Mouse (Mus musculus) B cell, adult 2 months (primary cell): ENCODE measurements around the gene Nccrp1.

ENCODE experiments used
- DNase-seq, 2 experiments: peaks; one replicate each; pipeline ENCODE4 v3.0.0; 2022

Nccrp1 gene

GRCm38 (mm10) chr7:28547154-28547553 lies at the start of gene Nccrp1:
TSS of gene Nccrp1 (minus strand) at chr7:28547254.
- DNase-seq: no peak

DNA sequence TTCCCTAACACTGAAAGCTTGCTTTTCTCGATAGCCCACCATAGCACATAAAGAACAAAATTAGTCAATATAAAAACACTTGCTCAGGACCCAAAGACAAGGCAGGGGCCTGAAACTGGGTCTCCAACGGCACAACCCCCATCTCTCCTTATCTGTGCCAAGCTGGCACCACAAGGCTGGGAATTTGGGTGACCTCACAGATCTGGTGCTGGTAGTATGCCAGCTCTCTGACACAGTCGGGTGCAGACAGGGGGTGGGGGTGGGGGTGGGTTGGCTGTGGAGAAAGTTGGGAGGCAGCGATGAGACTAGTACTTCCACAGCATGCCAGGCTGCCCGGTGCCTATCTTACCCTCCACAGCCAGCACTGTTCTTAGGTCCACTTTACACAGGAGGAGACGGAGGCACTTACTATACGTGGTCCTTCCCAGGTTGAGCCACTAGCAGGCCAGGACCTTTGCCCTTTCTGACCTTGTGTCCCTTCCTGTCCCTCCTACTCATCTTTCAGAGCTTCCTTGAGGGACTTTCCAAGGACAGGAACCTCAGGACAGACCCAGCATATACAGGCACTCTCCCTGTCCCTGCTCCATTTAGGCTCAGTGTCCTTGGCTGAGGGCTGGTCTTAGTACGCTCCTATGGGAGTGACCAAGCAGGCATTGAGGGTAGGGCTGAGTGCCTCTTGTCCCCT lies 48.8 kb upstream of the Nccrp1 start:
- DNase-seq: no peak

DNA sequence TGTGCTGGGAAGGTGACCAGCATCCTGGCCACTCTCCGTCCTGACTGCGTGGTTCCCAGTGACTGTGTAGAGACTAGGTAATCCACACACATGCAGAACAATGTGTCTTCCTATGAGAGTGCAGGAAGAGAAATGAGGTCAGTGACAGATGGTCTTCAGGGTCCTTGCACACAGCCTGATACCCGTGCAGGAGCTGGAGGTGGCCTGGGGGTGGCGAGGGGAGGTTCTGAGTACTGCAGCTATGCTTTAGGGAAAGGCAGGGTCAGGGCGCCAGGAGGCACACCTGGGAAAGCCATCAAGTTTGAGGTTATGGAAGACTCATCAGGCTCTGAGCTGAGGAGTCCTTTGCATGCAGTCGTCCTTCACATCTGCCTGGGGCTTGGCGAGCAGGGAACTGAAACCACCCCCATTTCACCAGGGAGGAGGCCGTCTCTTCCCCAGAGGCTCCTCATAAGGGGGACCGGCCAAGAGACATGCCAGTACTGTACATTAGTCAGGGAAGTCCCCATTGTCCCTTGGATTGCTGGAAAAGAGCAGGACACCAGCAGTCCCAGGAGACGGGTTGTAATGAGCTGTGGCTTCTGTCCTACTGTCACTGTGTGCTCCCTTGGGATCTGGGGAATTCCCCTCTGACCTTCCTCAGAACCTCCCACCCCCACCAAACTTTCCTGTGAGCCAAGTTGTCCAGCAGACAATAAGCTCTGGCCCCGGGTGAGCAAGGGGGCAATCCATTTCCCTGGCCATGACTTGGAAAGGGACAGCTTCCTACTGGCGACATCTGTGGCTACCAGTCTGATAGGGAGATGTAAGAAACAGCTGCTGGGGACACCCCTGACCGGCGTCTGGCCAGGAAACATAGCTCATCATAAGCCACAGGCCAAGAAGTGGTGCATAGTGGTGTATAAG lies 46.4 kb upstream of the Nccrp1 start:
- DNase-seq: peak; percentile 52 to 62

- DNase-seq: no peak
Observed at GRCm38 (mm10) chr7:28591862-28592261, 44.8 kb upstream of the Nccrp1 start.

- DNase-seq: no peak
Observed at GRCm38 (mm10) chr7:28587644-28588043, 40.6 kb upstream of the Nccrp1 start.

DNA sequence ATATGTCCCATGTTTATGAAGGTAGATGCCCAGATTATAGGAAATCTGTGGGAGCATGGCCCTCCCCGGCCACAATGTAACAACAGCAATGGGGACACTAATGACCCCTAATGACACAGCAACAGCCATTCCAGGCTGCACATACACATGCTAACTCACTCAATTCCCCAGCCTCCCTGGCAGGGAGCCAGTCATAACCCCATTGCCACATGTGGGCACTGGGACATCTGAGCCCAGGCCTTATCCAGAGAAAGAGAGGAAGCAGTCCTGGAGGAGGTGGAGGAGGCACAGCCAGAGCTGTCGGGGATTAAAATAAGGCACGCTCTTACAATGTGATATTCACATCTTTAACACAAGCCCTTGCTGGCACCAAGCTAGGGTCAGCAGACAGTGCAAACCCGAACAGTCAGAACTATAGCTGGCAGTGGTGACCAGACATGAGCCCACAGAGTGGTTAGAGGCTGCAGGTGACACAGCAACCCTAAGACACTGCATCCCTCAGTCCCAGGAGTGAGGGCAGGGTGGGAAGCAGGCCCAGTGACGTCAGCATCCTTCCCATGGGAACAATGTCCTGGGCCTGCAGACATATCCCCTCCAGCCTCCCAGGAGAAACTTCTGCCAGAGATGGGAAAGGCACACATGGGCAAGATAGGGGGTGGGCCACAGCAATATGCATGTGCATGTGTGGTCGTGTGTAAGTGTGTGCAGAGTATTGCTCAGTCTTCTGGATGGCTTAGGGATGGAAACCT lies 39.8 kb upstream of the Nccrp1 start:
- no peak for DNase-seq

DNA sequence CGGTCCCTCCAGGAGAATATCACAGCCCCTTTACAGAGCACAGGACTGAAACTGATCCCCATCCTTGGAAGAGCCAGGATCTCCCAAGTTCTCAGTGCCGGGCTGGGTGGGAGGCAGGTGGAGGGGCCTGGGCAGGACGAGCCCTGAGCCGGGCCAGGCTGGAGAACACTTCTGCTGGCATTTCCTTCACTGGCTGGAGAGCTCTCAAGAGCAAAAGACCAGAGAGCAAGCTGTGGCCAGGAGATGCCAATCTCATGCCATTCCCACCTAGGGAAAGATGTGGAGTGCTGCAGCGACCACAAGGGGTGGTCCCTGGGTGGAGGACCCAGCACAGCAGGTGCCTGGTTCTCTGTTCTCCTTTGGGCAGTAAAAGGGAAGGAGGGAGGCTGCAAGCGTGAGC lies 37.9 kb upstream of the Nccrp1 start:
- no peak for DNase-seq

DNA sequence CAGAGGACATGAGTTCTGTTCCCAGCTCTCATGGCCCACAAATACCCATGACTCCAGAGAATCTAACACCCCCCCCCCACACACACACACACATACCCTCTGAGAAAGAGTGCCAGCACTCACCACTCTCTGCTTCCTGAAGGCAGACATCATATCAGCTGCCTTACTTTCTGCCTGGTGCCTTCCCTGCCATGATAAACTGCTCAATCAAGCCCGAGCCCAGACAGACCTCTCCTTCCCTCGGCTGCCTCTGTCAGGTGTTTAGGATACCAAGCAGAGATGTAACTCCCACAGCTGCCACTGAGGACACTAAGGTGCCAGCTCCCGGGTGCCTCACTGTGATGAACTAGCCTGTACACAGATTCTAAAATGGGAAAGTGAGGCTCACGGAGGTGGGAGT lies 37.4 kb upstream of the Nccrp1 start:
- no peak for DNase-seq

DNA sequence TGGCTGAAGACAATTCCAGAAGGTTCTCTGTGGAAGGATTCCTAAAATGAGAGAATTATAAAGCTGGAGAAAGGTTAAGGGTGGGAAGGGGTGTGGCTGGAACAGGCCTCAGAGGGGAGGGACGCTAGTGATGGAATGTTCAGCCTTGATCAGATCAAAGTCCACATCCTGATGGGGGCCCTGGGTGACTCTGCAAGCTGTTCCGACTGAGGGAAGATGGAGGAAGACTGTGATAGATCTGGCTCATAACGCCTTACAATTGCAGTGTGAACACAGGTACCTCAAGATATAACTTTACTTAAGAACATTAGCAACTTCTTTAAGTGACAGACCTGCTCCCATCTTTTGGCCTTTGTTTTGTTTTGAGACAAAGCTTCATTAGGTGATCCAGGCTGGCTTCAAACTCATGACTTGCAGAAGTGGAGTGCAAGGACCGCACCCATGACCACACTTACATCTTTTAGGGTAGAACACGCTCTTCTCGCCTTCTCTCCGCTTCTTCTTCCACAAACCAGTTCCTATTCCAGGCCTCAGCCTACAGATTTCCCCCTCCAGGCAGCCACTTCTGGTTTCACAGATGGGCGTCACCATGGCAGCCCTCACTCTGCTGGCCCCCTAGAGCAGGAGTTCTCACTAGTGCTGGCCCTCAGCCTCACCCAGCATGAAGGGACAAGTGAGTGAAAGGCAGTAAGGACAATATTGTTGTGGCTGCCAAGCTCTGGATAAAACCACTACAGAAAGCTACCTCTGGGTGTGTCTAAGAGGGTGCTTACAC lies 36.7 kb upstream of the Nccrp1 start:
- no peak for DNase-seq

DNA sequence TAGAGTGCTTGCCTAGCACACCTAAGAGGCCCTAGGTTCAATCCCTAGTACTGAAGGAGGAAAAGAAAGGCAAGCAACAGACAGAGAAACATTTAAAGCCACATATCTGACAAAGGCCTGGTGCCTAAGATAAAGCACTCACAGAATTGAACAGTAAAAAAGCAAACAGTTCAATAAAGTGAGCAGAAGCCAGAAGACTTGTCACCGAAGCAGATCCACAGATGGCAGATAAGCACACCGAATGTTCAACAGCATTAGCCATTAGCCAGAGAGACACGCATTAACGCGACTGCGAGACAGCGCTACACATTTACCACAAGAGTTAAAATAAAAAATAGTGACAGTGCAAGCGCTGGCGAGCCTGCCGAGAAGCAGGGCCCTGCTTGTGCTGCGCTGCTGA lies 35.8 kb upstream of the Nccrp1 start:
- DNase-seq: no peak

- no peak for DNase-seq
Observed at GRCm38 (mm10) chr7:28581721-28582120, 34.7 kb upstream of the Nccrp1 start.

- DNase-seq: no peak
Observed at GRCm38 (mm10) chr7:28579826-28580225, 32.8 kb upstream of the Nccrp1 start.

GRCm38 (mm10) chr7:28578543-28579053 lies 31.5 kb upstream of the Nccrp1 start:
- DNase-seq: no peak

DNA sequence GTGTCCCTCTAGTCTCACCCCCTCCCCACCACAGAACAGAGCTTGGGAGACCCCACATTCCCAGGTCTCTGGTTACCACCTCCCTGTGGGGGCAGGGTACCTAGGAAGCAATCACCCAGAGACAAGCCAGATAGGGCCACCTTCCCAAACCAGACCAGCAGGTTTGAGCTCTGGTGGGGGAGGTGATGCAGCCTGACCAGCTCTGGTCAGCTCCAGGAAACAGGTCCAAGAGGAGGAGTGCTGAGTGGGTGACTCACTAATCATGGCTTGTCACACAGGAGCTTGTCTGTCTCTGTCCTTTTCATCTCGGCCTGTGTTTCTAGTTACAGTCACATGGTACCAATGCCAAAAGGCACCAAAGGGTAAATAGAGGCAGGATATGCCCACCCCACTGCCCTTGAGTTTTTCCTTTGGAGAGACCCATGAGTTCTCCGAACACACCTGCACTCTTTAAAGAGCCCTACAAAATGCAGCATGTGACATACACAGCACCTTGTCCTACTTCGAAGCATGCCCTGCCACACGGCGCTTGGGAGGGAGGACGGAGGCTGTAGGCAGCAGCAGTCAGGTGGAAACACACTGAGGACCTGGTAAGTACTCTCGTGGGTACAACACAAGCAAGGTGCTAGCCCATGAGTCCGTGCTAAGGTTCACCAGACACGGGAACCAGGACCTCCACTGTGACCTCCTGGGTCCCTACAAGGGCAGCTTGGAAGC lies 30.9 kb upstream of the Nccrp1 start:
- DNase-seq: no peak

DNA sequence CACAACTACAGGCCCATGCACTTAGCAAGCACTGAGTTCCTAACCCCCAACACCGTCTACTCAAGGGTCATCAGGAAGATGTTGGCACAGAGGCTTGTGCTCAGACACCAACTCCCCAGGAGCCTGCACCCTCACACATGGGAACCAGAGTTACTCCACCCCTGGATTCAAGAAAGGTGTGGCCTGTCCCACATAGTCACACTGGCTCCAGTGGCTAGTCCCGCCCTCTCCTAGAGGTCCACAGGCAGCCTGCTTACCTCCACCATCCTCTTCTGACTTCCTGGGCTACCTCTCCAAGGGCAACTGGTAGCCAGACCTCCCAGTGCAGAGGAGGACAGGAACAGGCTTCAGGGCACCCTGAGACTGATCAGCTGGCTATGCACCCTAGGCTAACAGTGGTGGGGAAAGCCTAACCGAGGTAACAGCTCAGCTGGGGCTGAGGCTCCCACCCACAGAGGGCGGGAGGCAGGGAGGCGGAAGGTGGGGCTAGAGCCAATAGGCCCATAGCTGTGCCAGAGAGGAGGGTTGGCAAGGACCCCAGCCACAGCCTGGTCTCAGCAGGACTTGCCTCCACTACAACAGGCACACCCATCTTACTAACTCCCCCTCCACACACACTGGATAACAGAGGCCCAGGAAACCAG lies 29.3 kb upstream of the Nccrp1 start:
- no peak for DNase-seq

GRCm38 (mm10) chr7:28575597-28575996 lies 28.5 kb upstream of the Nccrp1 start:
- DNase-seq: no peak

DNA sequence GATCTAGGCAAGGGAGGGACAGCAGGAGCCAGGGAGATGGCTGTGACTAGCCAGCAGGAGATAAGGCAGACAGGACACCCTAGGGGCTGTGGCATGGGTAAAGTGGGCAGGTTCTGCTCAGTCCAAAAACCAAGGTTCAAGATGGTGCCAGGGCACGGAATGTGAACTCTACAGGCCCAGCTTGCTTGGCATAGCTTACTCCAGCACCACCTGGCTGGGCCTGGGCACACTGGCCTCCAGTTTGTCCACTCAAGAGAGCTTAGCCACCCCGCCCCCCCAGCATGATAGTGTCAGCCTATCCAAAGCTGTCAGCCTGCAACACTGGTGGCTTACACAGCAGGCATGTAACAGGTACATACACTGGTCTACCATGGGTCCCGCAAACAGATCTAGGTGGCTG lies 26.2 kb upstream of the Nccrp1 start:
- no peak for DNase-seq

- no peak for DNase-seq
Observed at GRCm38 (mm10) chr7:28572689-28573088, 25.6 kb upstream of the Nccrp1 start.

GRCm38 (mm10) chr7:28570982-28571682 lies 24.1 kb upstream of the Nccrp1 start:
- no peak for DNase-seq

DNA sequence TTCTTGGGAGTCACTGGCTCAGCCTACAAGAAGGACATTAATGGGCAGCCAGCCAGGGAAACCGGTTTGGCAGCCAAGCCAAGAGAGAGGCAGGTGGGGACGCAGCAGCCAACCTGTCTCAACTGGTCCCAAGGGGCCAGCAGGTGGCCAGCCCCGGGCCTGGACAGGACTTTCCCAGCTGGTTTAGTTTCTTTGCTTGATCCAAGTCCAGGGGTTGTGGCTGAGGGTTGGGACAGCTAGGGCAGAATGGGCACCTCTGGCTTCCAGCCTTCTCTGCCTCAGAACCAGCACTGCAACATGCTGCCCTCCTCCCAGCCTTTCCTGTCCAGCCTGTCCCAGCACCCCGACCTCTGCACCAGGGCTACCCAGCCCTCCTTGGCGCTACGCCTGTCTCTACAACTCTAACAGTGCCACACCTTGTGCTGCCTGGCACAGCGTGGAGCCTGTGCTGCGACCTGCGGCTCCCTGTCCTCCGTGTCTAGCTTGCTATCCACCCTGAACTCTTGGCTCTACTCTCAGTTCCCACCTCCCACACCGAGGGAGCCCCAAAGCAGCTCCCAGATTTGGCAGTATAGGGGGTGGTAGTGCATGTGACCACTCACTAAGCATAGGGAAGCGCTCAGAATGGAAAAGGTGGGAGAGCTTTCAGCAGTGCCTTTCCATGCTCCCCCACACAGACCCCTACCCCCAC lies 23.4 kb upstream of the Nccrp1 start:
- DNase-seq: no peak
